Mouse (Mus musculus) liver, embryonic 15.5 days (tissue): ENCODE data around the gene Camta1. TPM values are rescaled to one million over a fixed set of nuclear protein-coding genes. Genes with fewer than 3 reads are reported as not detected.
"Not testable (repeated sequence)": the region's sequence is repeated elsewhere in the genome, so short reads cannot be mapped to it uniquely, and the experiment has no call there.

ENCODE experiments used
- ATAC-seq: fragments of 200-750 bp; cut with Nextera tagmentation; 2 replicates; pipeline ENCODE4 v1.8.0; 2017; ENCODE audit warnings: moderate number of reproducible peaks, mild to moderate bottlenecking, moderate library complexity; ENCODE audit not compliant: insufficient read depth
- H3K27ac ChIP-seq: fragments of 300-500 bp; sonication (generic); replicated peaks from 2 replicates; pipeline ENCODE4 v1.5.1; 2015; ENCODE audit warnings: mild to moderate bottlenecking, inconsistent platforms
- H3K27me3 ChIP-seq: fragments of 300-500 bp; sonication (generic); 2 replicates; pipeline ENCODE4 v1.6.1; 2015; ENCODE audit warnings: mild to moderate bottlenecking, inconsistent platforms
- H3K36me3 ChIP-seq: fragments of 300-500 bp; sonication (generic); replicated peaks from 2 replicates; pipeline ENCODE4 v1.6.1; 2015; ENCODE audit warnings: moderate library complexity, mild to moderate bottlenecking, inconsistent platforms
- H3K4me1 ChIP-seq: fragments of 300-500 bp; sonication (generic); replicated peaks from 2 replicates; pipeline ENCODE4 v1.6.1; 2015; ENCODE audit warnings: inconsistent platforms
- H3K4me2 ChIP-seq: fragments of 300-500 bp; sonication (generic); 2 replicates; pipeline ENCODE4 v1.6.1; 2015; ENCODE audit warnings: moderate library complexity, mild to moderate bottlenecking, inconsistent platforms
- H3K4me3 ChIP-seq: fragments of 300-500 bp; sonication (generic); replicated peaks from 2 replicates; pipeline ENCODE4 v1.5.1; 2015; ENCODE audit warnings: mild to moderate bottlenecking, inconsistent platforms
- H3K9ac ChIP-seq: fragments of 300-500 bp; sonication (generic); 2 replicates; pipeline ENCODE4 v1.6.1; 2015; ENCODE audit warnings: moderate library complexity, mild to moderate bottlenecking, inconsistent platforms
- H3K9me3 ChIP-seq: fragments of 300-500 bp; sonication (generic); replicated peaks from 2 replicates; pipeline ENCODE4 v1.6.1; 2016; ENCODE audit warnings: inconsistent platforms
- WGBS: fragments of 180-500 bp; shearing (Covaris S2); methylation state at CpG from one replicate; pipeline ENCODE4 v1.1.7; 2015; ENCODE audit warnings: mixed read lengths; ENCODE audit not compliant: insufficient replicate concordance; 5-methylcytosine and 5-hydroxymethylcytosine counted together
- polyA plus RNA-seq: library from polyadenylated mRNA; unstranded; fragments of >200 nt; fragmentation: Nextera tagmentation; extraction: Ambion mirVana; gene quantifications from 2 replicates; pipeline ENCODE4 v1.2.1, GENCODE M21; 2015

Gene Camta1
- polyA plus RNA-seq, 1 experiment from 2014 or later: 31.1 TPM

GRCm38 (mm10) chr4:151043281-151043680, 818.4 kb downstream of the Camta1 start:
- Histone ChIP-seq H3K9ac (0 out of 2 replicates have a peak overlapping the region, but pooled peaks have one; percentile 67), H3K9me3 (no peaks in the 10 kb centered on the region), H3K4me1 (peaks cover 25% of the 10 kb centered on the region), H3K27me3 (no peaks in the 10 kb centered on the region), H3K4me3 (peak overlapping the region; percentile 69), H3K27ac (no peak overlapping the region), H3K4me2 (peak overlapping the region; percentile 97), H3K36me3 (peaks cover 11% of the 10 kb centered on the region)
- WGBS: 57% methylated on average over 5 of the region's 5 CpGs
- ATAC-seq: no peak

GRCm38 (mm10) chr4:151041506-151041905, 820.2 kb downstream of the Camta1 start:
- WGBS: 70% methylated on average over 5 of the region's 5 CpGs
- Histone ChIP-seq H3K4me1 (peaks cover 25% of the 10 kb centered on the region), H3K27ac (no peak overlapping the region), H3K9ac (no peak overlapping the region), H3K4me2 (no peak overlapping the region), H3K4me3 (no peak overlapping the region), H3K36me3 (peaks cover 2% of the 10 kb centered on the region), H3K27me3 (no peaks in the 10 kb centered on the region), H3K9me3 (no peaks in the 10 kb centered on the region)
- ATAC-seq: no peak

- no peak overlapping the region for H3K27ac ChIP-seq
- 82% methylated on average over 11 of the region's 11 CpGs for WGBS
- ATAC-seq: no peak
- H3K4me1 ChIP-seq: no peaks in the 10 kb centered on the region
- H3K9me3 ChIP-seq: no peaks in the 10 kb centered on the region
- no peaks in the 10 kb centered on the region for H3K27me3 ChIP-seq
- 0 out of 2 replicates have a peak, but pooled peaks cover 6% of the 10 kb centered on the region for H3K36me3 ChIP-seq
- H3K4me2 ChIP-seq: no peak overlapping the region
- no peak overlapping the region for H3K9ac ChIP-seq
- no peak overlapping the region for H3K4me3 ChIP-seq
These were observed 823.9 kb downstream of the Camta1 start for GRCm38 (mm10) chr4:151037800-151038199.

GRCm38 (mm10) chr4:151036521-151036920, 825.2 kb downstream of the Camta1 start:
- H3K36me3 ChIP-seq: 0 out of 2 replicates have a peak, but pooled peaks cover 6% of the 10 kb centered on the region
- WGBS: 77% methylated on average over 7 of the region's 7 CpGs
- no peaks in the 10 kb centered on the region for H3K9me3 ChIP-seq
- H3K4me1 ChIP-seq: no peaks in the 10 kb centered on the region
- H3K27ac ChIP-seq: no peak overlapping the region
- H3K27me3 ChIP-seq: no peaks in the 10 kb centered on the region
- no peak for ATAC-seq
- H3K4me2 ChIP-seq: no peak overlapping the region
- no peak overlapping the region for H3K9ac ChIP-seq
- H3K4me3 ChIP-seq: no peak overlapping the region

- Histone ChIP-seq H3K27me3 (no peaks in the 10 kb centered on the region), H3K27ac (no peak overlapping the region), H3K4me1 (peaks cover 6% of the 10 kb centered on the region; the same call in 1 of the 2 replicates), H3K9me3 (no peaks in the 10 kb centered on the region), H3K9ac (no peak overlapping the region), H3K4me2 (no peak overlapping the region), H3K36me3 (peaks cover 4% of the 10 kb centered on the region), H3K4me3 (no peak overlapping the region)
- WGBS: 60% methylated on average over 6 of the region's 6 CpGs
- ATAC-seq: no peak
These were observed 834.7 kb downstream of the Camta1 start for GRCm38 (mm10) chr4:151027001-151027400.

GRCm38 (mm10) chr4:151024152-151024551, 837.5 kb downstream of the Camta1 start:
- no peak overlapping the region for H3K4me3 ChIP-seq
- no peak overlapping the region for H3K9ac ChIP-seq
- peak overlapping the region; percentile 39 for H3K4me2 ChIP-seq
- H3K27ac ChIP-seq: no peak overlapping the region
- peak; percentile 75 for ATAC-seq
- H3K9me3 ChIP-seq: no peaks in the 10 kb centered on the region
- no peaks in the 10 kb centered on the region for H3K27me3 ChIP-seq
- H3K4me1 ChIP-seq: peaks cover 6% of the 10 kb centered on the region; the same call in 1 of the 2 replicates
- WGBS: 23% methylated on average over 9 of the region's 9 CpGs
- H3K36me3 ChIP-seq: peaks cover 4% of the 10 kb centered on the region

GRCm38 (mm10) chr4:151017356-151017755, 844.3 kb downstream of the Camta1 start:
- WGBS: 70% methylated on average over 1 of the region's 1 CpGs
- not testable (repeated sequence) for H3K27ac ChIP-seq
- peaks cover 19% of the 10 kb centered on the region; the same call in 1 of the 2 replicates for H3K36me3 ChIP-seq

GRCm38 (mm10) chr4:151015946-151016345, 845.7 kb downstream of the Camta1 start:
- 83% methylated on average over 10 of the region's 10 CpGs for WGBS

More at GRCm38 (mm10) chr4:151017356-151017755, 844.3 kb downstream of the Camta1 start:
- not testable (repeated sequence) for H3K9me3 ChIP-seq, H3K4me1 ChIP-seq, H3K9ac ChIP-seq, H3K4me3 ChIP-seq, H3K27me3 ChIP-seq, ATAC-seq, H3K4me2 ChIP-seq

GRCm38 (mm10) chr4:151010316-151010715, 851.4 kb downstream of the Camta1 start:
- WGBS: 69% methylated on average over 7 of the region's 7 CpGs
- Histone ChIP-seq H3K4me3 (no peak overlapping the region), H3K9ac (no peak overlapping the region), H3K27ac (no peak overlapping the region), H3K36me3 (0 out of 2 replicates have a peak, but pooled peaks cover 5% of the 10 kb centered on the region), H3K4me1 (no peaks in the 10 kb centered on the region), H3K4me2 (no peak overlapping the region), H3K27me3 (no peaks in the 10 kb centered on the region), H3K9me3 (no peaks in the 10 kb centered on the region)
- ATAC-seq: no peak

More at GRCm38 (mm10) chr4:151015946-151016345, 845.7 kb downstream of the Camta1 start:
- H3K9me3 ChIP-seq: no peaks in the 10 kb centered on the region
- H3K36me3 ChIP-seq: peaks cover 19% of the 10 kb centered on the region; the same call in 1 of the 2 replicates
- no peak overlapping the region for H3K4me2 ChIP-seq
- ATAC-seq: no peak
- H3K9ac ChIP-seq: no peak overlapping the region
- H3K27ac ChIP-seq: no peak overlapping the region
- no peak overlapping the region for H3K4me3 ChIP-seq
- no peaks in the 10 kb centered on the region for H3K27me3 ChIP-seq
- no peaks in the 10 kb centered on the region for H3K4me1 ChIP-seq

- no peaks in the 10 kb centered on the region for H3K27me3 ChIP-seq
- no peak overlapping the region for H3K4me3 ChIP-seq
- H3K27ac ChIP-seq: no peak overlapping the region
- H3K4me2 ChIP-seq: no peak overlapping the region
- H3K4me1 ChIP-seq: no peaks in the 10 kb centered on the region
- H3K9ac ChIP-seq: no peak overlapping the region
- no peaks in the 10 kb centered on the region for H3K9me3 ChIP-seq
- 36% methylated on average over 6 of the region's 6 CpGs for WGBS
- 0 out of 2 replicates have a peak, but pooled peaks cover 5% of the 10 kb centered on the region for H3K36me3 ChIP-seq
- no peak for ATAC-seq
These were observed 854.7 kb downstream of the Camta1 start for GRCm38 (mm10) chr4:151006945-151007344.

GRCm38 (mm10) chr4:151005656-151006318, 855.9 kb downstream of the Camta1 start:
- WGBS: 67% methylated on average over 13 of the region's 13 CpGs
- no peaks in the 10 kb centered on the region for H3K4me1 ChIP-seq
- no peaks in the 10 kb centered on the region for H3K9me3 ChIP-seq
- ATAC-seq: no peak
- H3K4me3 ChIP-seq: no peak overlapping the region
- no peaks in the 10 kb centered on the region for H3K27me3 ChIP-seq
- 0 out of 2 replicates have a peak, but pooled peaks cover 5% of the 10 kb centered on the region for H3K36me3 ChIP-seq
- H3K4me2 ChIP-seq: no peak overlapping the region
- H3K27ac ChIP-seq: no peak overlapping the region
- H3K9ac ChIP-seq: no peak overlapping the region
